Mouse (Mus musculus) cerebellum, adult 9-10 months (tissue): ENCODE results near the gene Gbf1.
A peak's percentile ranks its signal among the peaks of the same experiment; 100 is the strongest.

Experiments used
- DNase-seq: peaks from one replicate; pipeline ENCODE4 v3.0.0; 2022

Gene Gbf1

GRCm38 (mm10) chr19:46331326-46331725 lies 179.0 kb downstream of the Gbf1 start:
- DNase-seq = no peak

GRCm38 (mm10) chr19:46331936-46332335 lies 179.6 kb downstream of the Gbf1 start:
- no peak for DNase-seq

- DNase-seq = no peak
Observed at GRCm38 (mm10) chr19:46332721-46333339, 180.5 kb downstream of the Gbf1 start.

GRCm38 (mm10) chr19:46333906-46334305 lies 181.6 kb downstream of the Gbf1 start:
- peak; percentile 85 for DNase-seq
